Mouse (Mus musculus): ENCODE results near the gene Gm49776.
A peak's percentile ranks its signal among the peaks of the same experiment; 100 is the strongest.

GRCm38 (mm10) chr16:18268182-18268581 lies 10.1 kb upstream of the Gm49776 start:
- TF ChIP-seq POLR2A (IDR thresholded peaks at IDR 0.05; ENCODE audit: borderline replicate concordance, insufficient read depth, low read length): no peak
- peak; percentile 10; the same call in 1 of the 2 replicates for TF ChIP-seq CTCF (IDR thresholded peaks at IDR 0.05; ENCODE audit: borderline replicate concordance, insufficient read depth, low read depth, low read length)

Data from cerebellum, adult 2 months (tissue).